Mouse (Mus musculus) heart, postnatal 0 days (tissue): ENCODE measurements around the gene Rnf169.

Experiments used
- CTCF ChIP-seq: IDR thresholded peaks from 2 replicates; pipeline ENCODE4 v1.5.1; 2016; ENCODE audit warnings: antibody characterized with exemption, control low read depth, low read depth
- EP300 ChIP-seq: IDR thresholded peaks from 2 replicates; pipeline ENCODE4 v1.6.1; 2016; ENCODE audit warnings: antibody characterized with exemption, low read depth

- TF ChIP-seq CTCF (no peak), EP300 (no peak)
These were observed 93.0 kb downstream of the Rnf169 start for GRCm38 (mm10) chr7:99887230-99887735.
